Mouse (Mus musculus) adrenal gland (tissue): ENCODE results near the gene Crisp1.

Experiments
- intact Hi-C: fragments of 180-260 bp; cut with DNase I; formaldehyde crosslinking; loops from one replicate; pipeline ENCODE4 v1.15.1; 2025
- long read RNA-seq, 2 experiments: library from polyadenylated mRNA; unstranded; transcript quantifications; one replicate each; pipeline ENCODE4 v2.0.0; 2020; ENCODE audit warnings: borderline replicate concordance in 1 of 2; ENCODE audit not compliant: insufficient replicate concordance in 1 of 2

The Crisp1 gene
- long read RNA-seq, experiment 1: 0 reads
- long read RNA-seq, experiment 2: 0 reads

- intact Hi-C loops: no loop called here
Observed at GRCm38 (mm10) chr17:40319062-40319461, at the start of gene Crisp1. Gene Crisp1, minus strand, starts transcription at chr17:40319207.

GRCm38 (mm10) chr17:40342497-40343009 lies 23.5 kb upstream of the Crisp1 start:
- intact Hi-C loops: no loop called here

GRCm38 (mm10) chr17:40285435-40285834 lies 33.6 kb downstream of the Crisp1 start:
- intact Hi-C loops: loop anchor here (5.0 to 10.0 kb wide), 2 partner anchors 83 to 131 kb away; no protein-coding TSS in a partner anchor

- intact Hi-C loops: no loop called here
Observed at GRCm38 (mm10) chr17:40275519-40275918, 43.5 kb downstream of the Crisp1 start.

DNA sequence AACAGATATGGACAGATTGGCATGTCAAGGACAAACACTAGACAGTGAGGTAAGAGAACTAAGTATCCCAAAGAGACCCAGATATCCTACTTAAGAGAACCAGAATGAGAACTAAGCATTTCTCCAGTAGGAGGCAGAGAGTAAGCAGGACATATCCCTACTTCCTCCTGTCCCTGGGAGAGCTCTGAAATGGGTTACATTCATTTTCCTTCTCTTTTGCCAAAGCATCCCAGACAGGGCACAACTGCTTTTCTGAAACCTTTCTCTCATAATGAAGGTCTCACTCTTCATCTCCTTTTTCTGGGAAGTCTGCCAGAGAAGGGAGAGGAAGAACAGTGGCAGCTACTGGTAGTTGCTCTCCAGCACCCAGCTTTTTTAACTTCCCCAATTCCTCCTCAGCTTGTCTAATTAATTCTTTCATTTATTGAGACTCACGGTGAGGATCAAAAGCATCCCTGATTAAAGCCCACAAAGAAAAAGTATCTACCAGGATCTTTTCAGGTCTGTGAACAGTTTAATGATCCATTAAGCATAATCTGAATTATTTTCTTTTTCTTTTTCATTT lies 44.0 kb downstream of the Crisp1 start:
- intact Hi-C loops: no loop called here

DNA sequence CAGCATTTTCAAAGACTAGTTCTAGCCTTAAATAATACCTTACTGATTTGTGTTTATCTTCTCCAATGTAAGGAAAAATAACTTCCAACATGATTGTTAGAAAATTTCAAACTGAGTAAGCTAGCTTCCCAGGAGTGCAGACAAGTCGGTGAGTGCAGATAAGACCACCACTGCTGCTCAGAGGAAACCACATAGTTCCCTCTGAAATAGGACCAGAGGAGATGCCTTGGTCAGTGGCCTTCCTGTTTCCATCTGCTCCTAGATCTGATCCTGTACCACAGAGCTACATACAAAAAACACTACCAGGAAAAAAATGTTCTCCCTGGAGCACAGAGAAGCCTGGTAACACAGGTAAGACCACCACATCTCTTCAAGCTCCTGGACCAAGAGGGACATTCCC lies 66.5 kb downstream of the Crisp1 start:
- intact Hi-C loops: no loop called here
